Mouse (Mus musculus): Measurements from ENCODE around the gene Plekha6.

GRCm38 (mm10) chr1:133279632-133280093, 115.7 kb downstream of the Plekha6 start:
- no peak for TF ChIP-seq CTCF (conservative IDR thresholded peaks at IDR 0.05; ENCODE audit: low read length)
- no peak for TF ChIP-seq POU5F1 (IDR thresholded peaks at IDR 0.05; ENCODE audit: borderline replicate concordance, low read length)
- no peak for TF ChIP-seq NANOG (IDR thresholded peaks at IDR 0.05; ENCODE audit: borderline replicate concordance, low read length)

Measured in E14TG2a.4 (cell line).